Mouse (Mus musculus) myocyte (in vitro differentiated cells): ENCODE measurements at regions not wholly inside any gene's neighbourhood (a gene's known extent, or its start where the extent isn't known, plus 50 kb on each side); places are given as distances from the start of the nearest gene placed in this dataset.

Experiments
- CEBPB ChIP-seq: IDR thresholded peaks from 2 replicates; pipeline ENCODE4 v1.6.1; 2011; ENCODE audit warnings: mild to moderate bottlenecking, moderate library complexity; ENCODE audit not compliant: poor library complexity, insufficient read depth, severe bottlenecking
- MAX ChIP-seq: IDR thresholded peaks from one replicate; pipeline ENCODE4 v1.6.1; 2011; ENCODE audit warnings: low read depth, mild to moderate bottlenecking, control low read depth
- POLR2A ChIP-seq: IDR thresholded peaks from one replicate; pipeline ENCODE4 v1.6.1; 2011; ENCODE audit warnings: low read depth, mild to moderate bottlenecking, control low read depth, moderate library complexity; ENCODE audit not compliant: insufficient read length
- POLR2AphosphoS2 ChIP-seq: IDR thresholded peaks from one replicate; pipeline ENCODE4 v1.6.1; 2011; ENCODE audit warnings: low read depth, control low read depth; ENCODE audit not compliant: insufficient read length
- USF1 ChIP-seq: IDR thresholded peaks from one replicate; pipeline ENCODE4 v1.6.1; 2011; ENCODE audit warnings: low read depth, mild to moderate bottlenecking, control low read depth, moderate library complexity

- no peak for TF ChIP-seq POLR2A
- no peak for TF ChIP-seq MAX
- TF ChIP-seq CEBPB: no peak
- TF ChIP-seq USF1: no peak
- no peak for TF ChIP-seq POLR2AphosphoS2
These were observed 244.0 kb upstream of the Tusc1 start for GRCm38 (mm10) chr4:93579343-93579742.
